Comparison of ENCODE assay signal across 21 mouse cellular contexts in genomic region chr14:38920800-38921199, GRCm38 (mm10).
A peak's percentile ranks its signal among the peaks of the same experiment; 100 is the strongest.
DNase-seq lines count a peak whose midpoint lies in the region; ATAC-seq lines count a peak whose summit lies in the region.
"Had no signal": no experiment of that assay in that cellular context is flagged by ENCODE, and none has a peak within 500 bp of the region (broad histone marks: within the 10 kb centered on the region; RNA-seq: fewer than 3 reads in every experiment).

No protein-coding gene starts in this region.

- no peak overlapping the region for H3K4me3 ChIP-seq in forebrain, embryonic 13.5 days
- no peak overlapping the region for H3K4me3 ChIP-seq in forebrain, embryonic 11.5 days (ENCODE audit: low read depth, low read length)
- H3K4me3 ChIP-seq in neural tube, embryonic 13.5 days, result no peak overlapping the region
- H3K4me3 ChIP-seq in neural tube, embryonic 15.5 days (replicated peaks), result no peak overlapping the region
- H3K4me3 ChIP-seq in forebrain, embryonic 14.5 days (ENCODE audit: low read depth, low read length), result no peak overlapping the region
- no peak overlapping the region for H3K4me3 ChIP-seq in hindbrain, embryonic 12.5 days
- H3K4me3 ChIP-seq: embryonic facial prominence, embryonic 12.5 days; gastrocnemius, adult 2 months; heart, embryonic 13.5 days had no signal

- no peak overlapping the region for H3K27ac ChIP-seq in forebrain, embryonic 13.5 days
- no peak overlapping the region for H3K27ac ChIP-seq in forebrain, embryonic 11.5 days (ENCODE audit: low read depth, low read length)
- no peak overlapping the region for H3K27ac ChIP-seq in neural tube, embryonic 13.5 days (replicated peaks)
- H3K27ac ChIP-seq in neural tube, embryonic 15.5 days (replicated peaks), result no peak overlapping the region
- H3K27ac ChIP-seq in forebrain, embryonic 14.5 days (ENCODE audit: low read depth, low read length), result no peak overlapping the region
- no peak overlapping the region for H3K27ac ChIP-seq in hindbrain, embryonic 12.5 days
- H3K27ac ChIP-seq: embryonic facial prominence, embryonic 12.5 days; gastrocnemius, adult 2 months; heart, embryonic 13.5 days had no signal

- WGBS in forebrain, embryonic 13.5 days, result 70% methylated on average over 2 of the region's 2 CpGs
- WGBS in forebrain, embryonic 11.5 days, result 72% methylated on average over 2 of the region's 2 CpGs
- 80% methylated on average over 2 of the region's 2 CpGs for WGBS in neural tube, embryonic 13.5 days
- WGBS in neural tube, embryonic 15.5 days, result 69% methylated on average over 2 of the region's 2 CpGs
- 49% methylated on average over 2 of the region's 2 CpGs for WGBS in forebrain, embryonic 14.5 days
- WGBS in hindbrain, embryonic 12.5 days, result 83% methylated on average over 2 of the region's 2 CpGs

- DNase-seq in forebrain, embryonic 11.5 days (ENCODE audit: low spot score), result no peak
- peak; percentile 20 for DNase-seq in forebrain, embryonic 14.5 days (ENCODE audit: low spot score)
- DNase-seq in telencephalon, adult 2 months (ENCODE audit: low read depth, low spot score), result peak; percentile 57
- no peak for DNase-seq in c-Kit-positive CD71-positive TER-119-positive erythroid progenitor cells, embryonic 14.5 days (ENCODE audit: low spot score)
- DNase-seq: adrenal gland, postnatal 14 days; cerebellum, adult 11-12 months; cerebellum, adult 9-10 months; cerebellum, postnatal 25 days; gastrocnemius, adult 2 months; gastrocnemius, postnatal 36 days; heart, adult 11 months; heart, postnatal 36 days had no signal

- H3K9ac ChIP-seq in forebrain, embryonic 13.5 days, result no peak overlapping the region
- H3K9ac ChIP-seq in forebrain, embryonic 11.5 days (ENCODE audit: low read length), result no peak overlapping the region
- no peak overlapping the region for H3K9ac ChIP-seq in neural tube, embryonic 13.5 days
- H3K9ac ChIP-seq in neural tube, embryonic 15.5 days (replicated peaks), result no peak overlapping the region
- no peak overlapping the region for H3K9ac ChIP-seq in forebrain, embryonic 14.5 days (ENCODE audit: low read length)
- H3K9ac ChIP-seq in hindbrain, embryonic 12.5 days, result no peak overlapping the region
- H3K9ac ChIP-seq: embryonic facial prominence, embryonic 12.5 days; heart, embryonic 13.5 days had no signal

- 0 out of 2 replicates have a peak, but pooled peaks cover 2% of the 10 kb centered on the region for H3K4me1 ChIP-seq in forebrain, embryonic 13.5 days
- no peaks in the 10 kb centered on the region for H3K4me1 ChIP-seq in forebrain, embryonic 11.5 days (replicated peaks; ENCODE audit: control insufficient read depth, insufficient read depth, low read length)
- no peaks in the 10 kb centered on the region for H3K4me1 ChIP-seq in neural tube, embryonic 13.5 days (replicated peaks)
- H3K4me1 ChIP-seq in neural tube, embryonic 15.5 days, result no peaks in the 10 kb centered on the region
- no peaks in the 10 kb centered on the region for H3K4me1 ChIP-seq in forebrain, embryonic 14.5 days (ENCODE audit: control insufficient read depth, insufficient read depth, low read length)
- no peaks in the 10 kb centered on the region for H3K4me1 ChIP-seq in hindbrain, embryonic 12.5 days
- H3K4me1 ChIP-seq: embryonic facial prominence, embryonic 12.5 days; heart, embryonic 13.5 days had no signal

- H3K36me3 ChIP-seq in forebrain, embryonic 13.5 days (ENCODE audit: poor library complexity, severe bottlenecking), result no peaks in the 10 kb centered on the region
- H3K36me3 ChIP-seq in forebrain, embryonic 11.5 days (ENCODE audit: control insufficient read depth, insufficient read depth, low read length), result no peaks in the 10 kb centered on the region
- no peaks in the 10 kb centered on the region for H3K36me3 ChIP-seq in neural tube, embryonic 13.5 days
- H3K36me3 ChIP-seq in neural tube, embryonic 15.5 days, result no peaks in the 10 kb centered on the region
- H3K36me3 ChIP-seq in forebrain, embryonic 14.5 days (ENCODE audit: control insufficient read depth, insufficient read depth, low read length), result no peaks in the 10 kb centered on the region
- H3K36me3 ChIP-seq in hindbrain, embryonic 12.5 days, result no peaks in the 10 kb centered on the region
- H3K36me3 ChIP-seq: embryonic facial prominence, embryonic 12.5 days; heart, embryonic 13.5 days had no signal

- H3K9me3 ChIP-seq in forebrain, embryonic 13.5 days (replicated peaks), result no peaks in the 10 kb centered on the region
- H3K9me3 ChIP-seq in forebrain, embryonic 11.5 days (ENCODE audit: control insufficient read depth, low read length), result no peaks in the 10 kb centered on the region
- H3K9me3 ChIP-seq in neural tube, embryonic 13.5 days, result no peaks in the 10 kb centered on the region
- H3K9me3 ChIP-seq in neural tube, embryonic 15.5 days (replicated peaks), result no peaks in the 10 kb centered on the region
- no peaks in the 10 kb centered on the region for H3K9me3 ChIP-seq in forebrain, embryonic 14.5 days (replicated peaks; ENCODE audit: control insufficient read depth, low read length)
- no peaks in the 10 kb centered on the region for H3K9me3 ChIP-seq in hindbrain, embryonic 12.5 days (replicated peaks)
- H3K9me3 ChIP-seq: embryonic facial prominence, embryonic 12.5 days; heart, embryonic 13.5 days had no signal

- peak; percentile 32; the same call in 1 of the 2 replicates for ATAC-seq in forebrain, embryonic 13.5 days
- no peak for ATAC-seq in forebrain, embryonic 11.5 days (replicated peaks; ENCODE audit: low FRiP score)
- ATAC-seq in neural tube, embryonic 13.5 days (ENCODE audit: low read depth), result 0 out of 2 replicates have a peak, but pooled peaks have one; percentile 47
- no peak for ATAC-seq in neural tube, embryonic 15.5 days (ENCODE audit: low FRiP score)
- no peak for ATAC-seq in forebrain, embryonic 14.5 days
- ATAC-seq in hindbrain, embryonic 12.5 days (ENCODE audit: low FRiP score), result no peak
- ATAC-seq: hindbrain, embryonic 16.5 days; inflammation-experienced regulatory T-cells, adult 6 months; intestine, postnatal 0 days had no signal

- H3K27me3 ChIP-seq in forebrain, embryonic 13.5 days, result no peaks in the 10 kb centered on the region
- no peaks in the 10 kb centered on the region for H3K27me3 ChIP-seq in forebrain, embryonic 11.5 days (ENCODE audit: control insufficient read depth, insufficient read depth, low read length)
- no peaks in the 10 kb centered on the region for H3K27me3 ChIP-seq in neural tube, embryonic 13.5 days
- H3K27me3 ChIP-seq in neural tube, embryonic 15.5 days (replicated peaks), result no peaks in the 10 kb centered on the region
- H3K27me3 ChIP-seq in forebrain, embryonic 14.5 days (replicated peaks; ENCODE audit: control insufficient read depth, insufficient read depth, low read length), result no peaks in the 10 kb centered on the region
- no peaks in the 10 kb centered on the region for H3K27me3 ChIP-seq in hindbrain, embryonic 12.5 days
- H3K27me3 ChIP-seq: embryonic facial prominence, embryonic 12.5 days; heart, embryonic 13.5 days had no signal

- H3K4me2 ChIP-seq in forebrain, embryonic 13.5 days, result no peak overlapping the region
- no peak overlapping the region for H3K4me2 ChIP-seq in forebrain, embryonic 11.5 days (ENCODE audit: low read depth, low read length, severe bottlenecking)
- H3K4me2 ChIP-seq in neural tube, embryonic 13.5 days, result no peak overlapping the region
- no peak overlapping the region for H3K4me2 ChIP-seq in neural tube, embryonic 15.5 days
- no peak overlapping the region for H3K4me2 ChIP-seq in forebrain, embryonic 14.5 days (ENCODE audit: low read length)
- H3K4me2 ChIP-seq in hindbrain, embryonic 12.5 days (replicated peaks), result no peak overlapping the region
- H3K4me2 ChIP-seq: embryonic facial prominence, embryonic 12.5 days; heart, embryonic 13.5 days had no signal

Comparison
In these comparisons a context has a peak if more than half of its experiments do, and no peak if none do; other contexts are left out.
1. ATAC-seq: peak in forebrain, embryonic 13.5 days (single experiment) and neural tube, embryonic 13.5 days (single experiment); none in forebrain, embryonic 11.5 days (single experiment), neural tube, embryonic 15.5 days (single experiment), forebrain, embryonic 14.5 days (single experiment) and hindbrain, embryonic 12.5 days (single experiment).
2. DNase-seq: peak in forebrain, embryonic 14.5 days (single experiment) and telencephalon, adult 2 months (single experiment); none in forebrain, embryonic 11.5 days (single experiment) and c-Kit-positive CD71-positive TER-119-positive erythroid progenitor cells, embryonic 14.5 days (single experiment).